Mouse (Mus musculus) adrenal gland, postnatal 14 days (tissue): ENCODE measurements at regions not wholly inside any gene's neighbourhood (a gene's known extent, or its start where the extent isn't known, plus 50 kb on each side); places are given as distances from the start of the nearest gene placed in this dataset.

Experiments used
- DNase-seq: peaks from one replicate; pipeline ENCODE4 v3.0.0; 2021; ENCODE audit warnings: mixed read lengths

GRCm38 (mm10) chr15:37166744-37167143 is 159.2 kb upstream of the Zfp706 start:
- peak; percentile 31 for DNase-seq

- peak; percentile 27 for DNase-seq
These were observed 158.4 kb upstream of the Zfp706 start for GRCm38 (mm10) chr15:37165887-37166507.

GRCm38 (mm10) chr15:37165216-37165615 is 157.6 kb upstream of the Zfp706 start:
- no peak for DNase-seq

DNA sequence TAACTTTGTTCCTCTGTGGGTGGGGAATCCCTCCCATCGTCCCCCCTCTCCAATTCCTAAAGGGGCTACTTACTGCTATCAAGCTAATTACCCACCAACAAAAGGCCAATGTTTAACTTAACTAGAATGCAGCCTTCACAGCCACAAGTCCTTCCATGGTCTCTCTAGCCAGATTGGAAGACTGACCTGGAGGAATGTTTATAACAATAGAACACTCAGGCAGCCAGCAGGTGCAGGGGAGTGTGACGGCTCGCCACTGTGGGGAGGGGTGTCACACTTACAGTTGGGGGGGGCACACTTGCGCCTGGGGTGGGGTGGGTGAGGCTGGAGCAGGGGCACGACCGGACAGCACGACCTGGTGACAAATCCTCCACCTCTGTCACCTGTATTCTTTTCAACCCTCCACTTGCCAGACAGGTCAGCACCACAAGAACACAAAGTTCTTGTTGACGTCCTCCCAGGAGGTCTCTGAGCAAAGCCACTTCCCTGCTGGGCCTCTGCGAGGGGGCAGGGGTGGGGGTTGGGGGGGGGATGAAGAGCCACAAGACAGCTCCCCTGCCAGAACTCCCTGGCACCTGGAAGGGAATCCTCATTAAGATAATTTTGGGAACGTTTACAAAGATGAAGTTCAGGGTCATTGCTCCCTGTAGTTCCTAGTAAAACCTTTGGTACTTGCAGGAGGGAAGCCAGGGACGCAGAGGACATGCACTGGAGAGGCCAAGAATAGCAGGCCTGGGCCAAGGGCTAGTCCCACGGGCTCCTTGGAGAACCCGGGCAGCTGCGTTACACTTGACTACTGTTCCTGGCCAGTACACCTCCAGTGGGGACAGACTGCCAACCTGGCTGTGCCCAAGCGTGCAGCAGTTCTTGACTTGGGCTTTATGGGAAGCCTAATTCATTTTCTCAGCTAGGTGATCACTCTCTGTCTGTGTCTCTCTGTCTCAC is 156.9 kb upstream of the Zfp706 start:
- DNase-seq, result peak; percentile 69

DNA sequence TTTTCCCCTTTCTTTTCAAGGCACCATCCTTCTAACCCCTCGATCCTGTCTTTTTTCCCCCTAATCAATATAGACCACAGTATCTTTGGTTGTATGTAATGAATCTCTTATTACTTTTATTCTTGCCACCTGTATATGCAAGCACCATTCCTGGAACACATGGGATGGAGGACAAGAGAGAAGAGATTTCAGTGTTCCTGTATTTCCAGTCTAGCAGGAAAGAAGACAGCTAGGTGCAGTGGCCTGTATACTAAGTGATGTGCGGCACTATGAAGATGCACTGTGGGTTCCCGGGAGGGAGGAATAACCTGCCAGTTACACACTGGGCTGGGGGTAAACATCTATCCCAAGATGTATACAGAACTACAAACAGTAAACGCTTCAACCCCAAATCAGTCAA is 152.4 kb upstream of the Zfp706 start:
- DNase-seq, result no peak

DNA sequence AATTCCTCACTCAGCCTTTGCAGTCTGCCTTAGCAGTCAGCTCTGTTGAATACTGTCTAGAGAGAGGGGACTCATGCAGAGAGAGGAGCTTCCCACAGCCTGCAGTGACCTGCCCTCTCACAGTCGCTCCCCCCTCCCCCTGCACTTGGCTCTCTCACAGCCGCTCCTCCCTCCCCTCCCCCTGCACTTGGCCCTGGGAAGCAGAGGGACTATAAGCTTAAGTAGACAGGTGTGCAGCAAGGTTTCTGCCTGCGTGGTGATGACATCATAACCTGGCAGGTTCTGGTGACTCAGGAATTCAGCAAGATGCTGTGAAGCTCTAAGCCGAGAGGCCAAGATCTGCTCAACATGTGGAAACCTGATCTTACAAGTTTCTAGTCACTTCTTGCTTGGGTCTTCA is 151.8 kb upstream of the Zfp706 start:
- no peak for DNase-seq

DNA sequence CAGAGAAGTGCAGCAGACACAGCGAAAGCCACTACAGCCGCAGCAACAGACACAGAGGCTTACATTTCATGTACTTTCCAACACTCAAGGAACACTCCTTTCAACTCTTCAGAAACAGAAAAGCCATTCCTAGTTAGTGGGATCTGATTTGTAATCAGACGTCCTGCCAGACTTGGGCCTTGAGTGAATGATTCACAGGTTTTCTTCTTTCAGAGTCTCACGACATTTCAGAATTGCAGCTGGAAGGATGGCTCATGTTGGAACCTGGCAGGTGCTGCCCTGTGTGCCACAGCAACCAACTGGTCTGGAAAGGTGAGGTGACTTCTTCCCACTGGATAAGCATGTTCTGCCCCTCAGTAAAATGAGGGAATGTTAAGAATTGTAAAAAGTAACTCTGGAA is 149.8 kb upstream of the Zfp706 start:
- no peak for DNase-seq

- DNase-seq, result no peak
These were observed 147.4 kb upstream of the Zfp706 start for GRCm38 (mm10) chr15:37154934-37155333.

GRCm38 (mm10) chr15:37153177-37153576 is 145.6 kb upstream of the Zfp706 start:
- DNase-seq, result no peak

DNA sequence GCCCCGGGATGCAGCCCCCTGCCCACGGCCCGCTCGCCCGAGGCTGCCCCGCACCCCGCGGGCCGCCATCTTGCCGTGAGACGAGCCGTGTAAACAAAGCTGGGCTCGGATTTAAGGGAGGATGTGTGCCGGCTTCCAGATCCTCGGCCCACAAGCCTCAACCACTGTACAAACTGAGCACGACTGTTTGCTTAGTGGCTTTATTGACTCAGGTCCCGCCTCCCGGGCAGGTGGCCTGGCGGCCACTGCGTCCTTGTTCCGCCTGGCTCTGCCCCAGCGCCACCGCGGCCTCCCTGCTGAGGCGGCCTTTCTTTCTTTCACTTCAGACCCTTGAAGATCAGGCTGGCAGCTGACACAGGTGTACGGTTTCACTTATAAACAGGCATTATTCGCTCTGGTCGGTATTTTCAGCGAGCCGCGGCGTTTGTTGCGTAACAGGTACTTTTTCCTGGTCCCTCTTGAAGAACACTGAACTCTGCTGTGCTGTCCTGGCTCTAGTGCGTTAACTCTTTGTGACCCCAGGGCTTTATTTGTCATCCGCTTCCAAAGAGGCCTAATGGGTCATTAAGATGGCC is 128.1 kb upstream of the Zfp706 start:
- DNase-seq, result peak; percentile 76

GRCm38 (mm10) chr15:37134913-37135589 is 127.5 kb upstream of the Zfp706 start:
- DNase-seq, result peak; percentile 68

GRCm38 (mm10) chr15:37134386-37134785 is 126.8 kb upstream of the Zfp706 start:
- peak; percentile 53 for DNase-seq

GRCm38 (mm10) chr15:37133916-37134315 is 126.3 kb upstream of the Zfp706 start:
- DNase-seq, result no peak

DNA sequence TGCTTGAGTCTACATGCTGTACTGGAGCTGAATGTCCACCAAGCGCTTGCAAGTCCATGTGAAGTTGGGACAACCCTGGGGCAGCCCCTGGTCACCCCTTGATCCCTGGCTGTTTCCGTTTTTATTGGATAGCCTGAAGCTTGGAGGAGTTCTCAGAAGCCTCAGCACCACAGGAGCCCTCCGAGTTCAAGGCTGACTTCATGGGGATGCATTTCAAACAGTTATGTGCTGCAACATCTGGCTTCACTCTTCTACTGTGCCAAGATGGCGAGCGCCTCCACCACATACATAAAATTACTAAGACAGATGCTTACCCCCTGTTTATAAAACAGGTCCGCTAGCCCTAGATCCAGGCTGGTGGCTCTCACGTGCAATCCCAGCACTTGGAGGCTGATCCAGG is 120.1 kb upstream of the Zfp706 start:
- DNase-seq, result no peak

DNA sequence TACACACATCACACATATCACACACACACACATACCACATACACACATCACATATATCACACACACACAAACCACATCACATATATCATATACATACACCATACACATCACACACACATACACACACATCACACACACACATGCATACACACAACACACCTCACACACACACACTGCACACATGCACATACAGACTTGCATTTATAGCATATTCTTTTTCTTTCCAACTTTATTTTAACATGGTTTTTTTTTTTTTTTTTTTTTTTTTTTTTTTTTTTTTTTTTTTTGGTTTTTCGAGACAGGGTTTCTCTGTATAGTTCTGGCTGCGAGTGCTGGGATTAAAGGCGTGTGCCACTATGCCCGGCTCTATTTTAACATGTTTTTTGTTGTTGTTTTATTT is 119.6 kb upstream of the Zfp706 start:
- no peak for DNase-seq

- DNase-seq, result no peak
These were observed 118.2 kb upstream of the Zfp706 start for GRCm38 (mm10) chr15:37125823-37126222.

DNA sequence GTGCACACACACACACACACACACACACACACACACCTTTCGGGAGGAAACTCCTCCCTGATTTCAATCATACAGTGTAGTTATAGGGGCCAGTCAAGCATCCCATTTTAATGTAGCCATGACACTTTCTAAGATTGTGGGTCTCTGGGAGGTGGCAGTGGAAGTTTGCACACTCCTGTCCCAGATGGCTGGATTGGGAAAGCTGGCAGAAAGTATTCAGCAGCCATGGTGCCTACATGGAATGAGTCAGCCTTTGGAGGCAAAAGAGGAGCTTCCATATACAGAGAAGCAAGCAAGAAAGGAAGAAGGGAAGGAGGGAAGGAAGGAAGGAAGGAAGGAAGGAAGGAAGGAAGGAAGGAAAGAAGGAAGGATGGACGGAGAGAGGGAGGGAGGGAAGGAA is 117.4 kb upstream of the Zfp706 start:
- DNase-seq, result no peak

- peak; percentile 13 for DNase-seq
These were observed 116.7 kb upstream of the Zfp706 start for GRCm38 (mm10) chr15:37124299-37124698.

GRCm38 (mm10) chr15:37120381-37120780 is 112.8 kb upstream of the Zfp706 start:
- peak; percentile 93 for DNase-seq

DNA sequence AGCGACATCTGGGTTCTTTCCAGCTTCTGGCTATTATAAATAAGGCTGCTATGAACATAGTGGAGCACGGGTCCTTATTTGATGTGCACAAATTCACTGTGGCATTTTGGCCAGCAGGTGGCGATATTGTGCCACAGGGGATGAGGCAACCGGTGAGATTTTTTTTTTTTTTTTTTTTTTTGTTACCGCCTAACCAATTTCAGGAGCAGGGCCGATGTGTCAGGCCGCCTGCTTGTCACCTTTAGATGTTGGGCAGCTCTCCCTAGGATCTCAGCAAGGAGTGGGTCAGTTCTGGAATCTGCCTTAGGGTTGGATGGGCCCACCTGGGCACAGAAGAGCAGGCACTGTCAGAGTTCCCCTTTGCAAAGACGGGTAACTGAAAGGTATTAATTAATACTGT is 106.5 kb upstream of the Zfp706 start:
- DNase-seq, result peak; percentile 82

DNA sequence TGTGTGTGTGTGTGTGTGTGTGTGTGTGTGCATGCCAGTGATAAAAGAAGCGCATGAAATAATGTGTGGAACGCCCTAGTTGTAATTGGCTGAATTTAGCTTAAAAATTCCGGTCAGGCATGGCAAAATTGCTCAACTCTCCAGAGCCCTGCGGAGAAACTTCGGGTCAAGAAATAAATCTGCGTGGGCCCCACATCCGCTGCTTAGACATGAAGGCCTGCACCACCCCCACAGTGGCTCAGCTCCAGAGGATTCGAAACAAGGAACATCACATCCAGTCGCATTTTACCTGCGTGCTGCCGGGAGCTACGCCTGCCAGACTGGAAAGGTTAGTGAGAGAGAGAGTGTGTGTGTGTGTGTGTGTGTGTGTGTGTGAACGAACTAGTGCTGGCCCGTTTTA is 102.9 kb upstream of the Zfp706 start:
- no peak for DNase-seq

- DNase-seq, result no peak
These were observed 94.5 kb upstream of the Zfp706 start for GRCm38 (mm10) chr15:37102035-37102555.

DNA sequence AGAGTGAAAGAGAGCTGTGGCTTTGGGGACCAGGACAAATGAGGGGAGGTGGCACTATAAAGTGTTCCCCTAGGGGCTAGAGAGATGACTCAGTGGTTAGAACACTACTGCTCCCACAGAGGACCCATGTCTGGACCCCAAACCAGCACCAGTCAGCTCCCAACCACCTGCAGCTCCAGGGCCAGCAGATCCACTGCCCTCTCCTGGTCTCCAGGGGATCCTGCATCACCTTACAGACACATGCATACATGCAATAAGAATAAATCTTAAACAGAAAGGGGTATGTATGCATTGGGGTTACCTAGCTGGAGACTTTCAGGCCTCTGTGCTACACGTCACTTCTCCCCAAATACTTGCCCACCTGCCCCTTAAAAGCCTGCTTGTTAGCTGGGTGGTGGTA is 93.8 kb upstream of the Zfp706 start:
- peak; percentile 18 for DNase-seq
